Mouse (Mus musculus) MEL (cell line): ENCODE measurements around the gene Ist1. TPM values are rescaled to one million over a fixed set of nuclear protein-coding genes. Genes with fewer than 3 reads are reported as not detected.

Source experiments
- DNase-seq: peaks from one replicate; pipeline ENCODE4 v3.0.0; 2011; ENCODE audit warnings: low read depth, low spot score
- H3K27ac ChIP-seq: 2 replicates; pipeline ENCODE4 v1.5.1; 2012; ENCODE audit warnings: low read depth, mild to moderate bottlenecking, control low read depth, low read length, moderate library complexity; ENCODE audit not compliant: control insufficient read depth
- H3K27me3 ChIP-seq, 2 experiments: fragments of 150-350 bp in 1 of 2; sonication (generic) in 1 of 2; 2 replicates each; pipeline ENCODE4 v1.6.1; 2012; ENCODE audit warnings: low read length in 2 of 2, mild to moderate bottlenecking in 2 of 2, improper control_type of control experiment in 1 of 2, moderate library complexity in 1 of 2; ENCODE audit not compliant: insufficient read depth in 2 of 2, control insufficient read depth in 1 of 2
- H3K36me3 ChIP-seq, 2 experiments: 2 replicates each; pipeline ENCODE4 v1.6.1; 2012 to 2014; ENCODE audit warnings: low read length in 2 of 2, improper control_type of control experiment in 1 of 2, inconsistent platforms in 1 of 2, mild to moderate bottlenecking in 1 of 2; ENCODE audit not compliant: insufficient read depth in 2 of 2, control insufficient read depth in 1 of 2
- H3K4me1 ChIP-seq, 2 experiments: fragments of 150-350 bp in 1 of 2; sonication (generic) in 1 of 2; 2 replicates each; pipeline ENCODE4 v1.6.1; 2012; ENCODE audit warnings: low read length in 2 of 2, improper control_type of control experiment in 1 of 2, mild to moderate bottlenecking in 1 of 2; ENCODE audit not compliant: insufficient read depth in 2 of 2, control insufficient read depth in 1 of 2
- H3K4me3 ChIP-seq, 2 experiments: fragments of 150-350 bp in 1 of 2; sonication (generic) in 1 of 2; 2 replicates each; pipeline ENCODE4 v1.5.1; 2012; ENCODE audit warnings: low read depth in 2 of 2, low read length in 2 of 2, mild to moderate bottlenecking in 2 of 2, moderate library complexity in 2 of 2, control low read depth in 1 of 2, improper control_type of control experiment in 1 of 2; ENCODE audit not compliant: control insufficient read depth in 1 of 2, insufficient read depth in 1 of 2
- H3K79me2 ChIP-seq: 2 replicates; pipeline ENCODE4 v1.6.1; 2012; ENCODE audit warnings: mild to moderate bottlenecking, low read length, moderate library complexity; ENCODE audit not compliant: control insufficient read depth, poor library complexity, insufficient read depth
- H3K9ac ChIP-seq: 2 replicates; pipeline ENCODE4 v1.6.1; 2012; ENCODE audit warnings: low read depth, mild to moderate bottlenecking, control low read depth, low read length, moderate library complexity; ENCODE audit not compliant: control insufficient read depth, poor library complexity, severe bottlenecking
- H3K9me3 ChIP-seq: fragments of 150-350 bp; sonication (generic); replicated peaks from 2 replicates; pipeline ENCODE4 v1.6.1; 2012; ENCODE audit warnings: mild to moderate bottlenecking, low read length, improper control_type of control experiment, moderate library complexity; ENCODE audit not compliant: insufficient read depth
- CHD1 ChIP-seq: IDR thresholded peaks from 2 replicates; pipeline ENCODE4 v1.6.1; 2012; ENCODE audit warnings: low read depth, mild to moderate bottlenecking, inconsistent platforms, low read length, improper control_type of control experiment
- CTCF ChIP-seq, 3 experiments: IDR thresholded peaks in 2 of 3; conservative IDR thresholded peaks in 1 of 3; 2 replicates each; pipeline ENCODE4 v1.5.1; 2011 to 2012; ENCODE audit warnings: low read length in 3 of 3, low read depth in 2 of 3, mild to moderate bottlenecking in 2 of 3, improper control_type of control experiment in 1 of 3, inconsistent platforms in 1 of 3, mixed read lengths in 1 of 3, moderate library complexity in 1 of 3; ENCODE audit not compliant: control insufficient read depth in 1 of 3, insufficient read depth in 1 of 3, poor library complexity in 1 of 3, severe bottlenecking in 1 of 3
- E2F4 ChIP-seq: IDR thresholded peaks from 2 replicates; pipeline ENCODE4 v1.6.1; 2011; ENCODE audit warnings: low read depth, low read length, improper control_type of control experiment, borderline replicate concordance
- ELF1 ChIP-seq: IDR thresholded peaks from 2 replicates; pipeline ENCODE4 v1.6.1; 2014; ENCODE audit warnings: low read depth, mild to moderate bottlenecking, inconsistent platforms, low read length, improper control_type of control experiment, moderate library complexity
- ETS1 ChIP-seq: IDR thresholded peaks from 2 replicates; pipeline ENCODE4 v1.6.1; 2012; ENCODE audit warnings: low read depth, mild to moderate bottlenecking, inconsistent platforms, low read length, improper control_type of control experiment, moderate library complexity
- GABPA ChIP-seq: IDR thresholded peaks from 2 replicates; pipeline ENCODE4 v1.6.1; 2012; ENCODE audit warnings: low read depth, mild to moderate bottlenecking, inconsistent platforms, low read length, improper control_type of control experiment, moderate library complexity
- HCFC1 ChIP-seq: IDR thresholded peaks from 2 replicates; pipeline ENCODE4 v1.6.1; 2012; ENCODE audit warnings: low read depth, mild to moderate bottlenecking, inconsistent platforms, low read length, improper control_type of control experiment, moderate library complexity
- MAFK ChIP-seq: IDR thresholded peaks from 2 replicates; pipeline ENCODE4 v1.6.1; 2011; ENCODE audit warnings: low read depth, mild to moderate bottlenecking, low read length, improper control_type of control experiment, borderline replicate concordance
- MAZ ChIP-seq: IDR thresholded peaks from 2 replicates; pipeline ENCODE4 v1.6.1; 2012; ENCODE audit warnings: low read depth, mild to moderate bottlenecking, inconsistent platforms, low read length, improper control_type of control experiment
- NELFE ChIP-seq: IDR thresholded peaks from 2 replicates; pipeline ENCODE4 v1.6.1; 2011; ENCODE audit warnings: low read depth, low read length, improper control_type of control experiment
- POLR2A ChIP-seq, 2 experiments: IDR thresholded peaks; 2 replicates each; pipeline ENCODE4 v1.6.1; 2011 to 2012; ENCODE audit warnings: low read length in 2 of 2, mild to moderate bottlenecking in 2 of 2, control low read depth in 1 of 2, improper control_type of control experiment in 1 of 2, low read depth in 1 of 2, moderate library complexity in 1 of 2; ENCODE audit not compliant: control insufficient read depth in 1 of 2, insufficient read depth in 1 of 2, poor library complexity in 1 of 2
- SIN3A ChIP-seq: IDR thresholded peaks from 2 replicates; pipeline ENCODE4 v1.6.1; 2012; ENCODE audit warnings: low read length, improper control_type of control experiment, inconsistent platforms
- SMC3 ChIP-seq: IDR thresholded peaks from 2 replicates; pipeline ENCODE4 v1.6.1; 2011; ENCODE audit warnings: low read depth, low read length, improper control_type of control experiment
- USF1 ChIP-seq: IDR thresholded peaks from 2 replicates; pipeline ENCODE4 v1.6.1; 2014; ENCODE audit warnings: low read depth, mild to moderate bottlenecking, inconsistent platforms, low read length, improper control_type of control experiment, moderate library complexity
- ZKSCAN1 ChIP-seq: IDR thresholded peaks from 2 replicates; pipeline ENCODE4 v1.6.1; 2012; ENCODE audit warnings: low read depth, mild to moderate bottlenecking, inconsistent platforms, low read length, improper control_type of control experiment, moderate library complexity
- ZMIZ1 ChIP-seq: IDR thresholded peaks from 2 replicates; pipeline ENCODE4 v1.6.1; 2012; ENCODE audit warnings: low read depth, mild to moderate bottlenecking, inconsistent platforms, low read length, improper control_type of control experiment, moderate library complexity
- ZNF384 ChIP-seq: IDR thresholded peaks from 2 replicates; pipeline ENCODE4 v1.6.1; 2012; ENCODE audit warnings: low read depth, mild to moderate bottlenecking, inconsistent platforms, low read length, improper control_type of control experiment
- polyA plus RNA-seq, 2 experiments: library from polyadenylated mRNA; stranded (reverse) in 1 of 2; unstranded in 1 of 2; fragments of >175 nt in 1 of 2; fragments of >200 nt in 1 of 2; gene quantifications; 2 replicates each; pipeline versions ENCODE4 v1.2.1 to v1.2.4; 2012; ENCODE audit warnings: low replicate concordance in 2 of 2, low read depth in 1 of 2; ENCODE audit not compliant: insufficient read length in 2 of 2, insufficient read depth in 1 of 2, missing spikeins in 1 of 2
- total RNA-seq: library from RNA; depleted of rRNA; stranded (reverse); fragments of 300-350 nt; gene quantifications from 2 replicates; pipeline ENCODE4 v1.2.3, GENCODE M21; 2012

The Ist1 gene
- total and polyA plus RNA-seq, 3 experiments: 33.1 to 126 (median 50.4) TPM

DNA sequence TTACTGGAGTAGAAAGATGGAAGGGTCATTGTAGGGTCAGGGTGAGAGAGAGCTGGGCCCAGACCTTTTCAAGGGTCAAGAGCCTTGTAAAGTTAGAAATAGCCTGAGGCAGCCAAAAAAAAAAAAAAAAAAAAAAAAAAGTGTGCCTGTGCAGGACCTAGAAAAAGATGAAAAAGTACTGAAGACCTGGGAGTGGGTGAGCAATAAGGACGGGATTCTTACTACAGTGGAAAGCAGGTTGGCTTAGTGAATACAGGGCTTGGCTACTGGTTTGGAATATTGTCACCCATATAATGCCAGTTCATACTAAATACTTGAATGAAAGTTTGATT, 45.0 kb upstream of the Ist1 start:
- H3K27ac ChIP-seq: no peak overlapping the region
- H3K36me3 ChIP-seq: no peaks in the 10 kb centered on the region; a peak in 2 of 4 replicates
- H3K79me2 ChIP-seq: peaks cover 11% of the 10 kb centered on the region
- TF ChIP-seq ZNF384 (peak; percentile 38), E2F4 (no peak)
- no peaks in the 10 kb centered on the region for H3K27me3 ChIP-seq
- H3K4me3 ChIP-seq: peak overlapping the region; percentile 11 to 34; a peak in 3 of 4 replicates
- 0 out of 2 replicates have a peak overlapping the region, but pooled peaks have one; percentile 21 for H3K9ac ChIP-seq
- no peak for DNase-seq
- no peaks in the 10 kb centered on the region for H3K9me3 ChIP-seq
- H3K4me1 ChIP-seq: peaks cover 4% of the 10 kb centered on the region in 2 experiments; a peak in 3 of 4 replicates

- H3K27me3 ChIP-seq: no peaks in the 10 kb centered on the region
- peak within 1 kb of the TSS; percentile 85 for H3K9ac ChIP-seq
- H3K79me2 ChIP-seq: peaks cover 11% of the 10 kb centered on the region
- H3K4me1 ChIP-seq: peaks cover 4% of the 10 kb centered on the region in 2 experiments; a peak in 3 of 4 replicates
- H3K27ac ChIP-seq: no peak within 1 kb of the TSS
- peak within 1 kb of the TSS; percentile 74 to 81 for H3K4me3 ChIP-seq
- H3K9me3 ChIP-seq: no peaks in the 10 kb centered on the region
- no peak for TF ChIP-seq USF1
- TF ChIP-seq HCFC1: peak; percentile 82
- TF ChIP-seq POLR2A (IDR thresholded peaks at IDR 0.05; ENCODE audit: control insufficient read depth in 1 of 2, insufficient read depth in 1 of 2, low read depth in 1 of 2, low read length in 2 of 2, poor library complexity in 1 of 2): peak in 1 of 2 experiments; percentile 45; a peak in 1 of 4 replicates
- 0 out of 2 replicates have a peak, but pooled peaks have one; percentile 7 for TF ChIP-seq SMC3
- TF ChIP-seq MAFK: no peak
- no peak for TF ChIP-seq ZMIZ1
- TF ChIP-seq SIN3A: peak; percentile 42
- TF ChIP-seq CTCF (IDR thresholded peaks at IDR 0.05 in 2 of 3, conservative IDR thresholded peaks at IDR 0.05 in 1 of 3; ENCODE audit: control insufficient read depth in 1 of 3, insufficient read depth in 1 of 3, low read depth in 2 of 3, low read length in 3 of 3, poor library complexity in 1 of 3, severe bottlenecking in 1 of 3): peak in 2 of 3 experiments; percentile 51 to 59; a peak in 5 of 6 replicates
- no peak for TF ChIP-seq ETS1
- peak; percentile 92 for TF ChIP-seq MAZ
- TF ChIP-seq GABPA: no peak
- no peak for TF ChIP-seq CHD1
- no peak for TF ChIP-seq NELFE
- 0 out of 2 replicates have a peak, but pooled peaks have one; percentile 24 for TF ChIP-seq ELF1
- TF ChIP-seq ZKSCAN1: no peak
- TF ChIP-seq, all 39 proteins: peak for 7
- peak; percentile 83 for DNase-seq
- H3K36me3 ChIP-seq: no peaks in the 10 kb centered on the region; a peak in 2 of 4 replicates
Measured at GRCm38 (mm10) chr8:109737237-109738048, 44.4 kb upstream of the Ist1 start, which contains the start of gene Atxn1l. Gene Atxn1l (minus strand): TSS chr8:109737739.
